Mouse (Mus musculus) limb, embryonic 11.5 days (tissue): ENCODE measurements around the gene Chrm1. TPM values are rescaled to one million over a fixed set of nuclear protein-coding genes. Genes with fewer than 3 reads are reported as not detected.

Experiments used
- ATAC-seq: fragments of 200-750 bp; cut with Nextera tagmentation; 2 replicates; pipeline ENCODE4 v1.8.0; 2017; ENCODE audit warnings: low read depth; ENCODE audit not compliant: insufficient number of reproducible peaks, low FRiP score, low TSS enrichment
- DNase-seq: peaks from one replicate; pipeline ENCODE4 v3.0.0-alpha.2; 2015; ENCODE audit warnings: low spot score
- H3K27ac ChIP-seq: fragments of 300-500 bp; sonication (generic); replicated peaks from 2 replicates; pipeline ENCODE4 v1.5.1; 2014; ENCODE audit warnings: low read depth, mild to moderate bottlenecking, low read length
- H3K27me3 ChIP-seq: fragments of 300-500 bp; sonication (generic); 2 replicates; pipeline ENCODE4 v1.6.1; 2014; ENCODE audit warnings: mild to moderate bottlenecking, low read length, mixed read lengths; ENCODE audit not compliant: control insufficient read depth, insufficient read depth
- H3K36me3 ChIP-seq: fragments of 300-500 bp; sonication (generic); 2 replicates; pipeline ENCODE4 v1.6.1; 2014; ENCODE audit warnings: mild to moderate bottlenecking, low read length, moderate library complexity, mixed read lengths; ENCODE audit not compliant: control insufficient read depth, insufficient read depth
- H3K4me1 ChIP-seq: fragments of 300-500 bp; sonication (generic); 2 replicates; pipeline ENCODE4 v1.6.1; 2014; ENCODE audit warnings: low read length, mixed read lengths; ENCODE audit not compliant: control insufficient read depth, insufficient read depth
- H3K4me2 ChIP-seq: fragments of 300-500 bp; sonication (generic); 2 replicates; pipeline ENCODE4 v1.6.1; 2014; ENCODE audit warnings: low read depth, mild to moderate bottlenecking, moderate library complexity; ENCODE audit not compliant: severe bottlenecking
- H3K4me3 ChIP-seq: fragments of 300-500 bp; sonication (generic); 2 replicates; pipeline ENCODE4 v1.5.1; 2014; ENCODE audit warnings: low read depth, low read length
- H3K9ac ChIP-seq: fragments of 300-500 bp; sonication (generic); 2 replicates; pipeline ENCODE4 v1.6.1; 2014; ENCODE audit warnings: mild to moderate bottlenecking, low read length
- H3K9me3 ChIP-seq: fragments of 300-500 bp; sonication (generic); 2 replicates; pipeline ENCODE4 v1.6.1; 2016; ENCODE audit warnings: low read length; ENCODE audit not compliant: control insufficient read depth
- WGBS: fragments of 180-500 bp; shearing (Covaris S2); extraction: QIAGEN DNeasy Blood & Tissue Kit; methylation state at CpG from one replicate; pipeline ENCODE4 v1.1.7; 2014; 5-methylcytosine and 5-hydroxymethylcytosine counted together
- polyA plus RNA-seq: library from polyadenylated mRNA; unstranded; fragments of >200 nt; fragmentation: Nextera tagmentation; extraction: Ambion mirVana; gene quantifications from 2 replicates; pipeline ENCODE4 v1.2.1, GENCODE M21; 2014

The Chrm1 gene
- polyA plus RNA-seq, 1 experiment from 2014 or later, result 0.15 TPM

- 75% methylated on average over 9 of the region's 9 CpGs for WGBS
These were observed 9.9 kb downstream of the Chrm1 start for GRCm38 (mm10) chr19:8673336-8674063.

GRCm38 (mm10) chr19:8679031-8679779 lies 15.6 kb downstream of the Chrm1 start:
- 28% methylated on average over 18 of the region's 18 CpGs for WGBS

More at GRCm38 (mm10) chr19:8673336-8674063, 9.9 kb downstream of the Chrm1 start:
- Histone ChIP-seq H3K27ac (no peak overlapping the region), H3K9ac (no peak overlapping the region), H3K9me3 (no peaks in the 10 kb centered on the region), H3K4me3 (no peak overlapping the region), H3K4me1 (no peaks in the 10 kb centered on the region), H3K27me3 (no peaks in the 10 kb centered on the region), H3K4me2 (no peak overlapping the region), H3K36me3 (no peaks in the 10 kb centered on the region)
- ATAC-seq (no peak), DNase-seq (no peak)

GRCm38 (mm10) chr19:8681633-8682362 lies 18.2 kb downstream of the Chrm1 start:
- WGBS, result 90% methylated on average over 4 of the region's 4 CpGs
- DNase-seq (no peak), ATAC-seq (no peak)
- Histone ChIP-seq H3K4me1 (no peaks in the 10 kb centered on the region), H3K27me3 (no peaks in the 10 kb centered on the region), H3K4me2 (no peak overlapping the region), H3K9ac (no peak overlapping the region), H3K27ac (no peak overlapping the region), H3K36me3 (no peaks in the 10 kb centered on the region), H3K4me3 (no peak overlapping the region), H3K9me3 (no peaks in the 10 kb centered on the region)

More at GRCm38 (mm10) chr19:8679031-8679779, 15.6 kb downstream of the Chrm1 start:
- DNase-seq (peak; percentile 33), ATAC-seq (no peak)
- H3K4me2 ChIP-seq, result no peak overlapping the region
- H3K4me3 ChIP-seq, result no peak overlapping the region
- H3K36me3 ChIP-seq, result no peaks in the 10 kb centered on the region
- H3K27ac ChIP-seq, result no peak overlapping the region
- H3K9ac ChIP-seq, result peak overlapping the region; percentile 28; the same call in 1 of the 2 replicates
- H3K9me3 ChIP-seq, result no peaks in the 10 kb centered on the region
- no peaks in the 10 kb centered on the region for H3K27me3 ChIP-seq
- H3K4me1 ChIP-seq, result no peaks in the 10 kb centered on the region

GRCm38 (mm10) chr19:8682996-8683395 lies 19.4 kb downstream of the Chrm1 start:
- Histone ChIP-seq H3K9ac (no peak overlapping the region), H3K4me3 (no peak overlapping the region), H3K4me2 (no peak overlapping the region), H3K27ac (no peak overlapping the region), H3K36me3 (no peaks in the 10 kb centered on the region), H3K9me3 (no peaks in the 10 kb centered on the region), H3K27me3 (no peaks in the 10 kb centered on the region), H3K4me1 (no peaks in the 10 kb centered on the region)
- DNase-seq (peak; percentile 82), ATAC-seq (peak; percentile 56)
- WGBS, result 0% methylated on average over 3 of the region's 3 CpGs

GRCm38 (mm10) chr19:8683627-8684026 lies 20.0 kb downstream of the Chrm1 start:
- Histone ChIP-seq H3K4me1 (no peaks in the 10 kb centered on the region), H3K4me2 (no peak overlapping the region), H3K4me3 (no peak overlapping the region), H3K27me3 (no peaks in the 10 kb centered on the region), H3K27ac (no peak overlapping the region), H3K9ac (no peak overlapping the region), H3K9me3 (no peaks in the 10 kb centered on the region), H3K36me3 (no peaks in the 10 kb centered on the region)
- 76% methylated on average over 2 of the region's 2 CpGs for WGBS
- no peak for ATAC-seq
- no peak for DNase-seq

GRCm38 (mm10) chr19:8691871-8692539 lies 28.4 kb downstream of the Chrm1 start:
- ATAC-seq, result no peak
- H3K27me3 ChIP-seq, result no peaks in the 10 kb centered on the region
- H3K4me2 ChIP-seq, result no peak overlapping the region
- no peak overlapping the region for H3K27ac ChIP-seq
- no peak for DNase-seq
- H3K4me3 ChIP-seq, result no peak overlapping the region
- H3K9me3 ChIP-seq, result no peaks in the 10 kb centered on the region
- no peaks in the 10 kb centered on the region for H3K36me3 ChIP-seq
- WGBS, result 73% methylated on average over 9 of the region's 9 CpGs
- H3K9ac ChIP-seq, result no peak overlapping the region
- H3K4me1 ChIP-seq, result no peaks in the 10 kb centered on the region

GRCm38 (mm10) chr19:8692740-8693139 lies 29.2 kb downstream of the Chrm1 start:
- DNase-seq (no peak), ATAC-seq (no peak)
- H3K9ac ChIP-seq, result no peak overlapping the region
- H3K4me1 ChIP-seq, result no peaks in the 10 kb centered on the region
- no peaks in the 10 kb centered on the region for H3K9me3 ChIP-seq
- H3K36me3 ChIP-seq, result no peaks in the 10 kb centered on the region
- WGBS, result 74% methylated on average over 5 of the region's 5 CpGs
- no peak overlapping the region for H3K4me3 ChIP-seq
- H3K27me3 ChIP-seq, result no peaks in the 10 kb centered on the region
- H3K4me2 ChIP-seq, result no peak overlapping the region
- H3K27ac ChIP-seq, result no peak overlapping the region

GRCm38 (mm10) chr19:8695330-8695729 lies 31.7 kb downstream of the Chrm1 start:
- Histone ChIP-seq H3K4me2 (no peak overlapping the region), H3K36me3 (no peaks in the 10 kb centered on the region), H3K4me3 (no peak overlapping the region), H3K9me3 (no peaks in the 10 kb centered on the region), H3K27me3 (no peaks in the 10 kb centered on the region), H3K4me1 (no peaks in the 10 kb centered on the region), H3K9ac (no peak overlapping the region), H3K27ac (no peak overlapping the region)
- ATAC-seq, result no peak
- 53% methylated on average over 6 of the region's 6 CpGs for WGBS
- DNase-seq, result peak; percentile 33
